Comparison of ENCODE assay signal across 9 mouse cellular contexts in genomic region chr16:33921514-33921913, GRCm38 (mm10). TPM values are rescaled to one million over a fixed set of nuclear protein-coding genes. Genes with fewer than 3 reads are reported as not detected.
DNase-seq lines count a peak whose midpoint lies in the region; ATAC-seq and TF ChIP-seq lines count a peak whose summit lies in the region.
"Had no signal": no experiment of that assay in that cellular context is flagged by ENCODE, and none has a peak within 500 bp of the region (broad histone marks: within the 10 kb centered on the region; RNA-seq: fewer than 3 reads in every experiment).

No protein-coding gene starts in this region.

- no peak for TF ChIP-seq POLR2A in lung, adult 2 months (IDR thresholded peaks at IDR 0.05; ENCODE audit: borderline replicate concordance, extremely low read depth, low read depth, low read length)

- no peaks in the 10 kb centered on the region for H3K27me3 ChIP-seq in heart, embryonic 13.5 days (replicated peaks)
- no peaks in the 10 kb centered on the region for H3K27me3 ChIP-seq in lung, embryonic 15.5 days
- H3K27me3 ChIP-seq in limb, embryonic 13.5 days, result no peaks in the 10 kb centered on the region
- H3K27me3 ChIP-seq in stomach, embryonic 15.5 days (replicated peaks), result no peaks in the 10 kb centered on the region

- no peak for ATAC-seq in heart, embryonic 13.5 days (ENCODE audit: extremely low read depth, insufficient number of reproducible peaks, low FRiP score, low TSS enrichment)
- ATAC-seq in lung, embryonic 15.5 days (ENCODE audit: borderline replicate concordance, extremely low read depth, low FRiP score, low TSS enrichment), result no peak
- ATAC-seq in limb, embryonic 13.5 days (ENCODE audit: low FRiP score, low read depth), result no peak
- ATAC-seq in stomach, embryonic 15.5 days (ENCODE audit: insufficient read depth, low FRiP score, low read depth), result no peak

- no peak overlapping the region for H3K4me3 ChIP-seq in heart, embryonic 13.5 days
- no peak overlapping the region for H3K4me3 ChIP-seq in lung, embryonic 15.5 days
- H3K4me3 ChIP-seq in lung, adult 2 months (replicated peaks; ENCODE audit: extremely low read depth, low read depth, low read length), result no peak overlapping the region
- H3K4me3 ChIP-seq in limb, embryonic 13.5 days, result no peak overlapping the region
- H3K4me3 ChIP-seq in stomach, embryonic 15.5 days (replicated peaks), result no peak overlapping the region

- peaks cover 27% of the 10 kb centered on the region for H3K36me3 ChIP-seq in heart, embryonic 13.5 days
- H3K36me3 ChIP-seq in lung, embryonic 15.5 days, result peaks cover 8% of the 10 kb centered on the region; the same call in 1 of the 2 replicates
- peaks cover 29% of the 10 kb centered on the region for H3K36me3 ChIP-seq in limb, embryonic 13.5 days
- peaks cover 6% of the 10 kb centered on the region; the same call in 1 of the 2 replicates for H3K36me3 ChIP-seq in stomach, embryonic 15.5 days

- no peak for TF ChIP-seq CTCF in lung, adult 2 months (IDR thresholded peaks at IDR 0.05; ENCODE audit: insufficient read depth, low read length)

- intact Hi-C loops in left cerebral cortex, postnatal 10 days (cut with DNase I), result no loop called here

- peak overlapping the region; percentile 81 for H3K27ac ChIP-seq in heart, embryonic 13.5 days (replicated peaks)
- peak overlapping the region; percentile 57 for H3K27ac ChIP-seq in lung, embryonic 15.5 days
- peak overlapping the region; percentile 80 for H3K27ac ChIP-seq in limb, embryonic 13.5 days
- H3K27ac ChIP-seq in stomach, embryonic 15.5 days, result peak overlapping the region; percentile 65

- no peaks in the 10 kb centered on the region for H3K9me3 ChIP-seq in heart, embryonic 13.5 days
- no peaks in the 10 kb centered on the region for H3K9me3 ChIP-seq in lung, embryonic 15.5 days
- H3K9me3 ChIP-seq in limb, embryonic 13.5 days, result no peaks in the 10 kb centered on the region
- no peaks in the 10 kb centered on the region for H3K9me3 ChIP-seq in stomach, embryonic 15.5 days

- H3K9ac ChIP-seq in heart, embryonic 13.5 days, result peak overlapping the region; percentile 55; the same call in 1 of the 2 replicates
- H3K9ac ChIP-seq in lung, embryonic 15.5 days, result no peak overlapping the region
- H3K9ac ChIP-seq in limb, embryonic 13.5 days, result no peak overlapping the region
- no peak overlapping the region for H3K9ac ChIP-seq in stomach, embryonic 15.5 days

- 68% methylated on average over 5 of the region's 5 CpGs for WGBS in heart, embryonic 13.5 days
- WGBS in lung, embryonic 15.5 days, result 41% methylated on average over 5 of the region's 5 CpGs
- WGBS in lung, adult 2 months, result 56% methylated on average over 5 of the region's 5 CpGs
- 55% methylated on average over 5 of the region's 5 CpGs for WGBS in limb, embryonic 13.5 days
- 60% methylated on average over 5 of the region's 5 CpGs for WGBS in stomach, embryonic 15.5 days

- no peak overlapping the region for H3K4me2 ChIP-seq in heart, embryonic 13.5 days
- no peak overlapping the region for H3K4me2 ChIP-seq in lung, embryonic 15.5 days
- H3K4me2 ChIP-seq in limb, embryonic 13.5 days (replicated peaks), result no peak overlapping the region
- H3K4me2 ChIP-seq in stomach, embryonic 15.5 days, result 0 out of 2 replicates have a peak overlapping the region, but pooled peaks have one; percentile 0

- no peak for DNase-seq in heart, adult 9 months (ENCODE audit: low spot score in 2 of 2)
- no peak for DNase-seq in lung, adult 2 months
- DNase-seq in yolk sac, embryonic 10.5 days (ENCODE audit: low spot score), result no peak
- DNase-seq in left cerebral cortex, postnatal 10 days (ENCODE audit: extremely low spot score in 1 of 2, low spot score in 2 of 2), result no peak
- DNase-seq: kidney, adult 11 months had no signal

- H3K4me1 ChIP-seq in heart, embryonic 13.5 days, result peaks cover 58% of the 10 kb centered on the region
- H3K4me1 ChIP-seq in lung, embryonic 15.5 days, result peaks cover 43% of the 10 kb centered on the region
- H3K4me1 ChIP-seq in lung, adult 2 months (ENCODE audit: control insufficient read depth, insufficient read depth, low read length), result peaks cover 5% of the 10 kb centered on the region
- H3K4me1 ChIP-seq in limb, embryonic 13.5 days, result peaks cover 54% of the 10 kb centered on the region
- H3K4me1 ChIP-seq in stomach, embryonic 15.5 days, result peaks cover 36% of the 10 kb centered on the region

RNA-seq across cellular contexts. Expression of gene Umps, which starts 45.3 kb away (rescaled TPM):
- polyA plus RNA-seq in heart, embryonic 13.5 days (2015; fragmentation: Nextera tagmentation; extraction: Ambion mirVana), result 32.9 and 33.4 TPM in 2 replicates
- 56.0 and 58.9 TPM in 2 replicates for polyA plus RNA-seq in lung, embryonic 15.5 days (2015; fragmentation: Nextera tagmentation; extraction: Ambion mirVana)
- 4.5 and 4.7 TPM in 2 replicates for polyA plus RNA-seq in lung, adult 2 months (2012; rRNA removed)
- polyA plus RNA-seq in limb, embryonic 13.5 days (2015; fragmentation: Nextera tagmentation; extraction: Ambion mirVana), result 57.8 and 58.2 TPM in 2 replicates
- 56.3 and 61.1 TPM in 2 replicates for polyA plus RNA-seq in stomach, embryonic 15.5 days (2015; fragmentation: Nextera tagmentation; extraction: Ambion mirVana)
- 10 to 100 TPM; 17.0 to 18.2 TPM for total RNA-seq in left cerebral cortex, postnatal 10 days (2021)
